Mouse (Mus musculus): Measurements from ENCODE around the gene Ptch2.

DNA sequence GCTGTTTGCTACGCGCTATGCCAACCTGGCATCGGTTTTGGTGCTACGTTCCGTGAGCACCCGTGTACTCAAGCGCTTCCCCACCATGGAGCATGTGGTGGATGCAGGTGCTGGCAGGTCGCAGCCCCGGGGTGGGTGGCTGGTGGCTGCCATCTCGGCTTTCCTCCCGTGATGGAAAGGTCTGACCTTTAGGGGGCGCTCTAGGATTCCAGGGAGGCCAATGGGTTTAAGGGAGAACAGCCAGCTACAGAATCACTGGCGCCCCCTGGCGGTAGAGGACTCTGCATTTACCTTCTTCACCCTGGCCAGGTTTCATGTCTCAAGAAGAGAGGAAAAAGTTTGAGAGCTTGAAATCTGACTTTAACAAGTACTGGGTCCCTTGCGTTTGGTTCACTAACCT is 50.3 kb downstream of the Ptch2 start:
- no peak for TF ChIP-seq EP300 (IDR thresholded peaks at IDR 0.05)
- peak; percentile 98 for TF ChIP-seq CTCF (IDR thresholded peaks at IDR 0.05)
